9 mouse cellular contexts compared by ENCODE assay signal in the genomic region with DNA sequence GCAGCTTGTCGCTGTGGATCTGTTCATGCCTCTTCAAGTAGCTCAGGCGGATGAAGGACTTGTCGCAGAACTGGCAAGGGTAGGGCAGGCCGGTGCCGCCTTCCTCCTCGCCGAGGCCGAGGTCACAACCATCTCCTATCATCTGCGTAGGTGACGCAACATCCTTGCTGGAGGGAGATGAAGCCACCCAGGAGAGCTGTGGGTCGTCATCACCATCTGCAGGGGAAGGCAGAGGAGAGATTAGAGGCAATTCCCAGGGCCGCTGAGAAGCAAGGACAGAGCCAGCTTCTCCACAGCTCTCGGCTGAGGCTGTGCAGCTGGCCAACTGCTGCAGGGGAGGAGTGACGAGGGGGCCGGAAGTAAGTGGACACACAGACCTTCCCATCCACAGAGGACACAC.
DNase-seq lines count a peak whose midpoint lies in the region; ATAC-seq and TF ChIP-seq lines count a peak whose summit lies in the region.
"Had no signal": no experiment of that assay in that cellular context is flagged by ENCODE, and none has a peak within 500 bp of the region (broad histone marks: within the 10 kb centered on the region; RNA-seq: fewer than 3 reads in every experiment).

No protein-coding gene starts in this region.

- TF ChIP-seq EP300 in stomach, postnatal 0 days (optimal IDR thresholded peaks at IDR 0.05) = no peak

- H3K9ac ChIP-seq in kidney, embryonic 14.5 days (ENCODE audit: low read depth, low read length) = no peak overlapping the region
- no peak overlapping the region for H3K9ac ChIP-seq in stomach, embryonic 16.5 days (ENCODE audit: low read length)
- H3K9ac ChIP-seq in stomach, postnatal 0 days (ENCODE audit: low read length) = no peak overlapping the region
- H3K9ac ChIP-seq in heart, embryonic 12.5 days = no peak overlapping the region

- H3K36me3 ChIP-seq in kidney, embryonic 14.5 days (ENCODE audit: control insufficient read depth, insufficient read depth, low read length) = peaks cover 37% of the 10 kb centered on the region
- H3K36me3 ChIP-seq in stomach, embryonic 16.5 days (ENCODE audit: control insufficient read depth, insufficient read depth, low read length) = no peaks in the 10 kb centered on the region
- H3K36me3 ChIP-seq in stomach, postnatal 0 days (ENCODE audit: control insufficient read depth, insufficient read depth, low read length) = peaks cover 4% of the 10 kb centered on the region; the same call in 1 of the 2 replicates
- H3K36me3 ChIP-seq in heart, embryonic 12.5 days = peaks cover 28% of the 10 kb centered on the region

- no peaks in the 10 kb centered on the region for H3K9me3 ChIP-seq in kidney, embryonic 14.5 days (ENCODE audit: control insufficient read depth, low read length)
- H3K9me3 ChIP-seq in stomach, embryonic 16.5 days (replicated peaks; ENCODE audit: control insufficient read depth, low read length) = no peaks in the 10 kb centered on the region
- H3K9me3 ChIP-seq in stomach, postnatal 0 days (ENCODE audit: control insufficient read depth, low read length) = no peaks in the 10 kb centered on the region
- H3K9me3 ChIP-seq in heart, embryonic 12.5 days (replicated peaks) = no peaks in the 10 kb centered on the region

- H3K4me2 ChIP-seq in kidney, embryonic 14.5 days (replicated peaks; ENCODE audit: low read depth, low read length) = no peak overlapping the region
- H3K4me2 ChIP-seq in stomach, embryonic 16.5 days (ENCODE audit: low read depth, low read length) = no peak overlapping the region
- no peak overlapping the region for H3K4me2 ChIP-seq in stomach, postnatal 0 days (replicated peaks; ENCODE audit: low read depth)
- H3K4me2 ChIP-seq in heart, embryonic 12.5 days = no peak overlapping the region

- H3K27me3 ChIP-seq in kidney, embryonic 14.5 days (ENCODE audit: control insufficient read depth, insufficient read depth, low read length) = no peaks in the 10 kb centered on the region
- no peaks in the 10 kb centered on the region for H3K27me3 ChIP-seq in stomach, embryonic 16.5 days (ENCODE audit: control insufficient read depth, insufficient read depth, low read length)
- no peaks in the 10 kb centered on the region for H3K27me3 ChIP-seq in stomach, postnatal 0 days (ENCODE audit: control insufficient read depth, insufficient read depth, low read length)
- no peaks in the 10 kb centered on the region for H3K27me3 ChIP-seq in heart, embryonic 12.5 days (replicated peaks)

- peak; percentile 6; the same call in 1 of the 2 replicates for ATAC-seq in kidney, embryonic 14.5 days (ENCODE audit: low FRiP score, low TSS enrichment)
- ATAC-seq in stomach, embryonic 16.5 days (ENCODE audit: insufficient read depth, low FRiP score) = peak; percentile 33; the same call in 1 of the 2 replicates
- no peak for ATAC-seq in stomach, postnatal 0 days (ENCODE audit: low FRiP score, low TSS enrichment)
- peak; percentile 46 for ATAC-seq in heart, embryonic 12.5 days (ENCODE audit: insufficient number of reproducible peaks, low FRiP score)
- no peak for ATAC-seq in erythroid progenitor cell, adult 5-6 weeks (replicated peaks; ENCODE audit: low FRiP score, poor library complexity, severe bottlenecking)

- no peak overlapping the region for H3K4me3 ChIP-seq in kidney, embryonic 14.5 days (ENCODE audit: low read length)
- no peak overlapping the region for H3K4me3 ChIP-seq in stomach, embryonic 16.5 days (replicated peaks; ENCODE audit: low read length)
- H3K4me3 ChIP-seq in stomach, postnatal 0 days (ENCODE audit: low read depth, low read length) = no peak overlapping the region
- H3K4me3 ChIP-seq in heart, embryonic 12.5 days = no peak overlapping the region

- H3K4me1 ChIP-seq in kidney, embryonic 14.5 days (ENCODE audit: control insufficient read depth, insufficient read depth, low read length) = peaks cover 19% of the 10 kb centered on the region
- H3K4me1 ChIP-seq in stomach, embryonic 16.5 days (ENCODE audit: control insufficient read depth, insufficient read depth, low read length) = peaks cover 15% of the 10 kb centered on the region
- H3K4me1 ChIP-seq in stomach, postnatal 0 days (replicated peaks; ENCODE audit: control insufficient read depth, insufficient read depth) = no peaks in the 10 kb centered on the region
- peaks cover 22% of the 10 kb centered on the region for H3K4me1 ChIP-seq in heart, embryonic 12.5 days (replicated peaks)

- no peak for TF ChIP-seq CTCF in stomach, postnatal 0 days (IDR thresholded peaks at IDR 0.05; ENCODE audit: low read depth)

- H3K27ac ChIP-seq in kidney, embryonic 14.5 days (ENCODE audit: low read depth, low read length) = no peak overlapping the region
- H3K27ac ChIP-seq in stomach, embryonic 16.5 days (ENCODE audit: low read length) = no peak overlapping the region
- no peak overlapping the region for H3K27ac ChIP-seq in stomach, postnatal 0 days (replicated peaks)
- H3K27ac ChIP-seq in heart, embryonic 12.5 days (ENCODE audit: poor library complexity, severe bottlenecking) = no peak overlapping the region
- H3K27ac ChIP-seq: kidney, postnatal 0 days had no signal

- WGBS in kidney, embryonic 14.5 days = 79% methylated on average over 15 of the region's 15 CpGs
- WGBS in stomach, embryonic 16.5 days = 76% methylated on average over 15 of the region's 15 CpGs
- 75% methylated on average over 15 of the region's 15 CpGs for WGBS in stomach, postnatal 0 days
- whole genome bisulfite sequencing in heart, embryonic 12.5 days = 52% methylated on average over 15 of the region's 15 CpGs

- DNase-seq in kidney, adult 9 months = no peak
- DNase-seq in stomach, postnatal 0 days (ENCODE audit: low spot score) = no peak
- no peak for DNase-seq in spleen, postnatal 10 days (ENCODE audit: low spot score in 2 of 2)
- DNase-seq: cerebellum, adult 11 months had no signal

Comparison
In these comparisons a context has a peak if more than half of its experiments do, and no peak if none do; other contexts are left out.
1. ATAC-seq: peak in kidney, embryonic 14.5 days (single experiment), stomach, embryonic 16.5 days (single experiment) and heart, embryonic 12.5 days (single experiment); none in stomach, postnatal 0 days (single experiment) and erythroid progenitor cell, adult 5-6 weeks (single experiment).